Mouse (Mus musculus): ENCODE data around the gene Igsf9b.
A peak's percentile ranks its signal among the peaks of the same experiment; 100 is the strongest.

Gene Igsf9b

DNA sequence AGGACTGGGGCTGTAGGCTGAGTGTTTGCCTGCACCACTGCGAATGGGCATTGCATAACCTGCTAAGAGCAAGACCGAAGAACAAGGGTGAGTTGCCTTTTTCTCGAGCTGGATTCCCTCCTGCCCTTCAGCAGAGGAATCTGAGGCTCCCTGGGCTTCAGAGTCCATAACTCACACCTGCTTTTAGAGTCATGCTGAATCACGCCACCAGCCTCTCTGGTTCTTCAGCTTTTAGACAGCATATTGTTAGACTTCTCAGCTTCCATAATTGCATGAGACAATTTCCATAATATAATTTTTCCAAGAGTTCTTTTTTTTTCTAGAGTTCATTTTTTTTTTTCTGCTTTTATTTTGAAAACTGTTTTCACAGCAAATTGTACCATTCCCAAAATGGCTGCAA, 4.6 kb upstream of the Igsf9b start:
- DNase-seq, result no peak

DNA sequence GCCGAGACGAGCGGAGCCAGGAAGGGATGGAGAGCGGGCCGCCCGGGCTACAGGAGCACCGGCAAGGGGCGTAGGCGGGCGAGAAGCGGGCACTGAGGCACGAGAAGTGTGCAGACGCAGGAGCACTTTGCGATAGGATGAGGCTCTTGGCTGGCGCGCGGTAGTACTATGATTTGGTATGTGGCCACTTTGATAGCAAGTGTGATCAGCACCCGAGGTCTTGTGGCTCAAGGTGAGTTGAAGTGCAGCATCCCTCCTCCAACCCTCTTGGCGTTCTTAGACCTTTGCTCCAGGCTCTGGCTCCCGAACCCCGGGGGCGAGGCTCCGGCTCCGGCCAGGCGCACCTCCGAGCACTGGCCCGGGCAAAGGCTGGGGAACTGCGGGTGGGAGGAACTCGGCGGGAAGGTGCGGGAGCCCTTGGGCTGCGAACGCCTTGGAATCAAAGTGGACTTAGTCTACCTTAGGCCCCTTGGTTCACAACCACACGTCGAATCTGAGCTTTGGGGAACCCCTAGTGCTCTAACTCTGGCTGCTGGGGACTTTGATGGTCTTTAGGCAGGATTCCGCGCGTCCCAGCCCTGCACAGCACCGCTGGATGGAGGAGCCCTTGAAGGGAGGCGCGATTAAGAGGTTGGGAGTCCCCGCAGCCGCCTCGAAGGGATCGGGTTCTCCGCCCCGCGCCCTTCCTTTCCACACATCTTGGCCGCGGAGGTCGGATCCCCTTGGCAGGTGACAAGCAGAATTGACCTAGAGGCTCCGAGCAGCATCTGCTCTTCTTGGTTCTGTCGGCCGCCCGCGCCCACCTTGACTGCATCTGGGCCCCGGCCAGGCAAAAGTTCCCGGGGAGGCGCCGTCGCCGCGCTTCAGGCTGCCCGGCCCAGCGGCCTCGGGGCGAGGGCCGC, 533 bp downstream of the Igsf9b start:
- peak in 1 of 2 experiments; percentile 52 for DNase-seq

DNA sequence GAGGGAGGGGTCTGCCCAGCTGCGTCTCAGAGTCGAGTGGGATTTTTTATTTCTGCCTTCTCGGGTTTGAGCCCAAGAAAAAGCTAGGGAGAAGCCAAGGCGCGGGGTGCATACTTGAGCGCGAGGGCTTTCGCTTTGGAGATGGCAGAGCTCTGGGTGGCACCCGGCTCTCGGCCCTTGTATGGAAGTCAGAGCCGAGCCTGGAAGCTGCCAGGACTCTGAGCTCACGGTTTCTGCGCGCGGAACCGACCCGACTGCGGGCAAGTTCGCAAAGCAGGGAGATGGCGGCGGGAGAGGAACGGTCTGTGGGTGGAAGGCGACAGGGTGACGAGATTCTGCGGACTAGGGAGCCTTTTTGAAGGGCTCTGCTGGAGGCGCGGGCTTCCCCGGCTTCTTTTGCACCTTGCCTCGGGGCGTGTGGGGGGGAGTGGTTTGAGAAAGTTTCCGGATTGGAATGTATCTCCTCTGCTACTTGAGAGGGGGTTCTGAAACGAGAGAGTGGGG, 1.2 kb downstream of the Igsf9b start:
- peak; percentile 67 for DNase-seq

DNA sequence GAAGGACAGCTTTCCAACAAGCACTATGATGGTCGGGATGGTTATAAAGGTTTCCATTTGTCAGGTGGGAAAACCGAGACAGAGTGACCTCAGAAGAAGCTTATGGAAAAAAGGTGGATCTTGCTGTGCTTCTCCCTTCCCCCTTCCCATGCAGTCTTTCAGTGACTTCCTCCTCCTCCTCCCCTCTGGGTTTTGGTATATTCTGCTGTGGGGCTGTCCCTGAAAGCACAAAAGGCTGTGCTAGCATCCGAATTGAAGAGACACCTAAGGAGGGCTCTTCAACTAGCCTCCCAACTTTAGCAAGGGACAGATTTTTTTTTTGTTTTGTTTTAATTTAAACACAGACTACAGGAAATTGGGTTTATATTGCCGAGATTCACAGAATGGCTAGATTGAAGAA, 1.7 kb downstream of the Igsf9b start:
- DNase-seq, result no peak

DNA sequence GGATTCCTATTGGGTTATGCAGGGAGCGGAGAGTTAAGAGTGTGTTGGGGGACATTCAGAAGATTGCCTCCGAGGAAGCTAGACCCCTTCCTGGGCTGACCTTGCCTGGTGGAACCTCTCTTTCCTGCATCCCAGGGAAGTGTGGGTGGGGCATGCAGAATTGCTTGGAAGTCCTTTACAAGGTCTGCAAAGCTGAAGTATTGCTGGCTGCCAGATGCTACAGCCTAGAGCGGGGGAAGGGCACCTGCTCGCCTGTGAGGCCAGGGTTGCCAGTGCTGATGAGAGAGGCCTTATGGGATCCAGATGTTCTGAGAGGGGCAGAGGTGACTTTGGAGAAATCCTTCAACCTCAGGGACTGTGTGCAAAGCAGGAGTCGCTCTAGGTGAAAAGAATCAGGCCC, 2.5 kb downstream of the Igsf9b start:
- DNase-seq, result no peak

DNA sequence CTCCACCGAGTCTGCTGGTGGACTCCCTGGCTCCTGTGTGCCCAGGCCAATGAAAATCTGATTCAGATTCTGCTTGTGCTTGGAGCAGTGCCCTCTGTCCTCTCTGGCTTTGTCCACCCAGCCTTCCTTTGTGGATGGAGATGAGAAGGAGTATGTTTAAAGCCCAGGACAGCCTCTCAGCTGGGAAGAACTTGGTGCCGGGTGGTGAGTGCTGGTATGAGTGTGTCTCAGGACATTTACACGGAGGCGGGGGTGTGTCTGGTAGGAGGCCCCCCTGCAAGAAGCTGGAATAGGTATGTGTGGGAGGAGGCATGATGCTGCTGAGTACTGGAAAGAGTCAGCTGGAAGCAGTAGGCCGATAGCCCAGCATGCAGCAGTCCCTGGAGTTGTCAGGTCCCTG, 3.3 kb downstream of the Igsf9b start:
- peak in 1 of 2 experiments; percentile 51 for DNase-seq

DNA sequence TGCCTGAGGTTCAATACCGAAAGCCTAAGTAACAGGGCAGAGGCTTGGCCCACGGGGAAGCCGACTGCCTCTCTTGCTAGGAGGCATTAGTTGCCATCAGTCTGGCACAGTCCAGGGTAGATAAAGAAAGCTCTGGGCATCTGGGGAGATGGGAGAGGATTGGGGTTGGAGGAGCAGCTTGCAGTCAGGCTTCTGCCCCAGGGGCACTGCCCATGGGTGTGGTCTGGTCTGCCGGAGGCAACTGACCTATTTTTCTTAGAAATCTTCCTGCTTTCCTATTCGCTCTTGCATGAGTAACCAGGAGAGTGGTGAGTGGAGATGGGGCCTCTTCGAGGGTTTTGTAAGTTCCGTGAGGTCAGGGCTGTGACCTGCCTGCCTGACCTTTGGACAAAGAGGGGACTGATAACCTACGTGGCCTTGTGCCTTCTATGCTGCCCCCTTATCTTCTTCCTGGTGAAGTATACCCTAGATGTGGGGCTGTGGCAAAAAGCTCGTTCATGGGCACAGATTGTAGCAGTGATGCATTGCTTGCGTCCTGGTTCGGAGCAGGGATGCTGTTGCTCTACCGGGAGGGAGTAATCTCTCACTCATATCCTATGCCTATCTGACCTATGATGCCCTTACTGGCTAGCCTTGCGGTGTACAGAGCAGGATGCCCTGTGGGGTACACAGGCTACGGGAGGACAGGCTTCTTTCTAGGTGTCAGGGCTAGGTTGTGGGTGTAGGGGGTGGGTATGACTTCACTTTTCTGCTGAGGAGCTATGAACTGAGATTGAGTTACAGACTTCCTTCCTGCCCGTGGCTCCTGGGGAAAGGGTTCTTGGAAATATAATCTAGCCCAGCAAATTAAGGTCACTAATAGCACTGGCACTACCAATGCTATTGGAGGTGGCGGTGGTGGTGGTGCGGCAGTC, 4.8 kb downstream of the Igsf9b start:
- DNase-seq, result peak; percentile 38 to 39

DNA sequence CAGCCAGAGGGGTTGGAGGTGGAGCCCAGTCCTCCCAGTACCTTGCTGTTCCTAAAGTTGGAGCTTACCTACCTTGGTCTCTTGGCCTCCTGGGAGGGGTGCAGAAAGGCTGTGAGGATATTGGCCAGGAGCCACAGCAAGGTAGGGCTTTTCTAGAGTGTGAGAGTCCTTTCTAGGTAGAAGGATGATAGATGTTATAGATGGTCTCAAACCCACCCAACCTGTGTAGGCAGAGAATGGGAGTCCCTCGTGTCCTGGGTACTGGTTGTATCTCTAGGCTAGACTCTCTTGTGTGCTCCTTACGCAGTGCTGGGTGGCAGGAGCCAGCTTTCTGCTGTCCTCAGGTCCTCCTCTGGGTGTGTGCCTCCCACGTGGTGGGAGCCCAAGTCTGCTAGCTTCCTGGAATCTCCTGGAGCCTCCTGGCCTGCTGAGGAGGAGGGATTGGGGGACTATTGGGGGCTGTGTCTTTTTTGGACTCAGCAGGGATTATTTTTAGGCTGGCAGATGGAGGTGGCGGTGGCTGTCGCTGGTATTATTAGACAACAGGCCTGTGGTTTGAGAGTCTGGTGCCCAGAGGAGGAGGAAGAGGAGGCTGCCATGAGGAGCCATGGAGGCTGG, 5.6 kb downstream of the Igsf9b start:
- DNase-seq, result peak; percentile 40 to 47

DNA sequence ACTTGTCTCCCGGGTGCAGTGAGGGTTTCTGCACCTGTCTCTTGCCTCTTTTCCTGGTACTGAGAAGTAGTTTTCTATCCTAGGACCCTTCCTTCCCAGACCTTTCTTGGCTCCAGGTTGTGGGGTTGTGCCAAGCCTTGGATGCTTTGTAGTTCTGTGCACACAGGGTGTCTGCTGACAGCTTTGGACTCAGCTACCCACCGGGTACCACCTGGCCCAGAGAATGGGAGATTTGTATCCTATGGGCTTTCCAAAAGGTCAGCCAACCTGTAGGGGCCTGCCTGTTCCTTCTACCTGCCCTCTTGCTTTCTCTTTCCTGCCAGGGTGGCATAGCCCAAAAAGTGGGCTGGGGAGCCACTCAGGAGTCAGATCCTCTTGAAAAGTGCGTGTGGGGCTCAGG, 6.5 kb downstream of the Igsf9b start:
- peak; percentile 71 to 74 for DNase-seq

DNA sequence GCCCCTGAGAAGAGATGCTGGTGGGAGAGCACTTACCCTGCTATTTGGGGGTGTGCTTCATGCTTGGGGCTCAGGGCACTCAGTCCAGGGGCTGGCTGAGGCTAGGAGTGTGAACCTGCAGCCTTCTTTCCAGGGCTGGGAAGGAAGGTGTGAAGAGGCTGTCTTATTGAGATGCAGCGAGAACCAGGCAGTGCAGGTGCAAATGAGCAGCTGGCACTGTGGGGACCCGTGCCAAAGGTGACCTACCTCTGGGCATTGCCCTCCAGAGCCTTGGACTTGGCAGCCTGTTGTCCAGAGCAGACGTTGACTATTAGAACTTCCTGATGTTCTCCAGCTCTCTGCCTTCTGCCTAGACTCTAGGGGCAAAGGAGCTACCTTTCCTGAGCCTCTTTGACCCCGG, 7.6 kb downstream of the Igsf9b start:
- peak in 1 of 2 experiments; percentile 35 for DNase-seq

DNA sequence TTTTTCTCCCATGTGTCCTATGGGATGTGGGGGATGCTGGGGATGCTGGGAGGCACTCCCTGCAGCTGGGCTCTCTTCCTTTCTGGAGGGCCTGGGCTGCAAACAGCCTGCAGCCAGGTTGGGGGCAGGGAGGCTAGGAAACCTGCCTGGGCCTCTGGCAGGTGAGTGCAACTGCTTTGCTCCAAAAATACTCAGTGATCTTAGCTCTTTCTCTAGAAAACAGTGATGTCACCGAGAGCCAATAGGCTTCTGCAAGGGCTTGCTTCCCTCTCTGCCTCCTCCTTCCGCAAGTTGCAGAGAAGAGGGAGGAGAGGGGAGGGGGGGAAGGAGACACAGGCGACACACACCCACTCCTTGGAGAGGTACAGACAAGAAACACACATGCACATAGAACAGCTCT, 8.3 kb downstream of the Igsf9b start:
- DNase-seq, result peak; percentile 68 to 72

DNA sequence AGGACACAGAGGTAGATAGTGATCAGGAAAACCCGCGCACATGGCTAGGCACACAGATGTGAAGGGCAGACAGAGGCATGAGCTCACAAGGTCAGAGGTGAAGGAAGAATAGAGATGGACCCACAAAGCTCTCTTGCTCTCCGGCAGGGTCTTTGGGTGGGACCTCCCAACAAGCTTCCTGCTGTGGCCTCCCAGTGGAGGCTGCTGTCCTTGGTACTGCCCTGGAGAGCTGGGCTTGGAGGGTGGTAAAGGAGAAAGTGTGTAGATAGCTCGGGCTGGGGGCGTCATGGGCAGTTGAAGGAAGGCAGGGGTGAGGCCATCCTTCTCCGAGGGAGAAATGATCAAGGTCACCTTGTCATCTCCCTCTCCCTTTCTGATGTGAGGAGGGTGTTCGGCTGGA, 9.0 kb downstream of the Igsf9b start:
- no peak for DNase-seq

DNA sequence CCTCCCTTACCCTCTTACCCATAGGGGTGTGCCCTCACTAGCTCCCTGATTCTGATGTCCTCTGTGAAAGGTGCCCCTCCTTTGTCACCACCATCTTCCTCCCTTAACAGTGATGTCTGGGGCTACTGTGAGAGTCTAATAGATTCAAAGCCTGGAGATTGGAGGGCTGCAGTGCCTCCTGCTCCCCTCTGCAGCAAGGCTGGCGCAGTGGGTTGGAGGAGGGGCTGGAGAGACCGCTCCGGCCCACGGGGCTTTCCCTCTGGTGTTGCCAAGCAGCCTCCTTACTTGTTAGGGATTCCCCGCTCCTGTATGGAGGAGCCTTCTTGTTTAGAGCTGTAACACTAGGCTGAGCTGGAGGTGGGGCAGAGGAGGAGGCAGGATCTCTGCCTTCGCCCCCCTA, 9.6 kb downstream of the Igsf9b start:
- peak in 1 of 2 experiments; percentile 46 for DNase-seq

DNA sequence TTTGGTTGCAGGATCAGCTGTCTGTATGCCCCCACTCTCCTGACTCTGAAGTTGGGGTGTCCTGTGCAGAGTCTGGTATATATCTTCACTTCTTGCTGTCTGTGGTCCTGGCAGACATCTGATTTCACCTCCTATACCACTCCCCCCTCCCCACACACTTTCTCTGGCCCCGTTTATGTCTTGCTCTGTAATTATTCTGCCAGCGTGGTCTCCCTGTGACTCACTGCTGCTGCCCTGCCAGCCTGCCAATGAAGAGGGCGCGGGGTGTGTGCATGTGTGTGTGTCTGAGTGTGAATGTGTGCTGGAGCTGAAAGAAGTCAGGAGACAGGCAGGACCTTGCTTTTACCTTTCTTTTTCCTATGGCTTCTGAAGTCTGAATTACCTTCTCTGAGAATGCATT, 11.0 kb downstream of the Igsf9b start:
- no peak for DNase-seq

DNA sequence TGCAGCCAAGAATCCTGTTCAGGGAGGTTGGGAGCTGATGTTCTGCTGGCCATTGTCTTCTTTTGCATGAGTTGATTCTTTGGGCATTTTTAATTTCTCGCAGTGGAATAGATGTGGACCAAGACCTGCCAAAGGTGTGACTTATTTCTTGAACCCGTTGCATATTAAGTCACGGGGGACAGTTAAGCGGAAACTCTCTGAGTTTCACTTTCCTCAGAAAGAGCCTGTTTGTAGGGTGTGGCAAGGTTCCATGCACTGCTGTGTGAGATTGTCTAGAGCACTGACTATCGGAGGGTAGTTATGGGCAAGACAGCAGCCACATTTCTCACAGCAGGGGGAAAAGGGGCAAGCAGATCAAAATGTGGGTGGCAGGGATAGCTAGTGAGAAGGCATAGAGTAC, 14.4 kb downstream of the Igsf9b start:
- DNase-seq, result no peak

DNA sequence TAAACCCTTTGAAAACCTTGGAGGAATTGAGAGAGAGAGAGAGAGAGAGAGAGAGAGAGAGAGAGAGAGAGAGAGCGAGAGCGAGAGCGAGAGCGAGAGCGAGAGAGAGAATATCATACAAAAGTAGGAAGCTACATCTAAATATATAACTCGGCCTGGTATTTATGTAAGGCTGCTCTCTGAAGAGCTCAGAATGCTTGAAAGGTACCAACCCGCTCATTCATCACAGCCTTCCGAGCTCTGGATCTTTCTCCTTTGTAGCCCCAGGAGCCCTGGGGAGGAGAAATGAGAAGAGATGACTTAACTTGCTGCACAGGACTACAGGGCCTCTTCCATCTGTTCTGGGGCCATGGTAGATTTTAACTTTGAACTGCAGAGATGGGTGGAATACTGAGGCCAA, 22.3 kb downstream of the Igsf9b start:
- no peak for DNase-seq

DNA sequence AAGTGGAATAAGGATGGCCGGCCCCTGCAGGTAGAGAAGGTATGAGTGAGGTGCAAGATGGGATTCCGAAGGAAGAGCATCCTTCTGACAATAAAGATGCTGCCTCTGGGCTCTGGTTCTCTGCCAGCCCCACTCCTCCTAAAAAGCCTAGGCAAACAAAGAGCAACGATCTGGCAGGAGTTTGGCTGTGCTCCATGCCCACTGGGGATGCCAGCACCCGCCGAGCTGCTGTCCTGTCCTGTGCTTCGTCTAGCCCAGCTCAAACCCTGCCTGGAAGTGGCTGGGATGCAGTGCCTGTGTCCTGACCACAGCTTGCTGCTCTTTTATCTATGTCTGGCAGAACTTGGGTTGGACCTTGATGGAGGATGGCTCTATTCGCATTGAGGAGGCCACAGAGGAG, 23.3 kb downstream of the Igsf9b start:
- DNase-seq, result peak; percentile 59 to 62

DNA sequence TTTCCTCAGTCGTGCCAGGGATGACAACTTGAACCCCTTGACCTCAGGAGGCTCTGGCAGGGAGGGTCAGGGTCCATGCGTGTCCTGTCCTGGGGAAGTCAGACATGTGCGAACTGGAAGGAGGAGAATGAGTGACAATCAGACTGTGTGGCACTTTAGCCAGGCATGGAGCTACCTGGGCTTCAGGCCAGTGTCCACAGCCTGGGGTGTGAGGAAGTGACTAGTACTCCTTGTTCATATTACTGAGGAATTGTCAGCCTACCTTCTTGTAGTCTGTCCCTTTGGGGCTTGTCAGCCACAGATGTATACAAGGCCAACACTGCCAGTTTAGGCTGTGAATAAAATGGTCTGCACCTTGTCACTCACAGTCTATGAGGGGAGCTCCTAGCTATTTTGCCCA, 24.4 kb downstream of the Igsf9b start:
- DNase-seq, result no peak

DNA sequence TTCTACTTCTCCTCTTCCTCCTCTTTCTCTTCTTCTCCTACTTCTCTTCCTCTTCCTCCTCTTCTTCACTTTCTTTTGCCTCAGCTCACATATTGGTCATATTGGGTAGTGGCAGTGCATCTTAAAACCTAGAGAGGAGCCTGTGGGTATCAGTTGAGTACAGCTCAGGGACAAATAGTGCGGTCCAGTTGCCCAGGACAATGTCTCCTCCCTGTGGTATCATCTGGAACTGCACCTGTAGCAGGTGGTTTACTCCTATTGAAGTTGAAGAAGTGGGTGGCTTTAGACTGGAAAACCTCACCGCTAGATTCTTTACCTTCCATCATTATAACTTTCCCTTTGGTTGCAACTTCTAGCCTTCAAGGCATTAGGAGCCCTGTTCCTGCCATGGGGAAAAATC, 26.9 kb downstream of the Igsf9b start:
- DNase-seq, result peak; percentile 81 to 94

DNA sequence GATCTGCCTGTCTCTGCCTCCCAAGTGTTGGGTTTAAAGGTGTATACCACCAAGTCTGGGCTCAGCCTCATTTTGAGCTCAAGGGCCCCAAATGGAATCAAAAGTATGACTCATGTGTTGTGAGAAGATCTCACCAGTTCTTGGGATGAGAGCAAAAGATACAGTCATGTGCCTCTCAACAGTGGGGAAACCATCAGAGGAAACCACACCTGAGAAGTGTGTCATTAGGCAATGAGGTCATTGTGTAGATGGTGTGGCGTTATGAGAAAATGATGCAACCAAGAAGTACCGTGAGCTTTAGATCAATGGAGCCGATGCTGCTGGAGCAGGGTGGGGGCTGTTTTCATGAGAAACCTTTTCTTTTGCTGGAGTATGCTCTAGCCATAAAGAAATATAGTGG, 28.6 kb downstream of the Igsf9b start:
- no peak for DNase-seq

DNA sequence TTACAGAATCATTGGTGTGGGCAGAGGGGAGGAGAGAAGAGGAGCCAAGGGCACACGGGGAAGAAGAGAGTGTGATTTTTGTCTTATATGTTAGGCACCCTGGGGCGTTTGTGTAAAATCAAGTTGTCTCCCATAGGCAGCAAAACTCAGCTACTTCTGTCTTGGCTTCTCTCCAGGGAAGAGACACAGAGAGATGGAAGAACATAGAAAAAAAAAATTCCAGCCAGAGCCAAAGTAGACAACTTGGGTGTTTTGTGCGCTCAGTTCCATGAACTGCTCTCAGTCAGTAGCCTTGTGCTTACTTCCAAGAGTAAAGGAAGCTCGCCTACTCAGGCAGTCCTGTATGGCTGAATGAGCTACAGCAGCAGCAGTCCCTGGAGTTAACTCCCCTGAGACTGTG, 31.4 kb downstream of the Igsf9b start:
- DNase-seq, result no peak

DNA sequence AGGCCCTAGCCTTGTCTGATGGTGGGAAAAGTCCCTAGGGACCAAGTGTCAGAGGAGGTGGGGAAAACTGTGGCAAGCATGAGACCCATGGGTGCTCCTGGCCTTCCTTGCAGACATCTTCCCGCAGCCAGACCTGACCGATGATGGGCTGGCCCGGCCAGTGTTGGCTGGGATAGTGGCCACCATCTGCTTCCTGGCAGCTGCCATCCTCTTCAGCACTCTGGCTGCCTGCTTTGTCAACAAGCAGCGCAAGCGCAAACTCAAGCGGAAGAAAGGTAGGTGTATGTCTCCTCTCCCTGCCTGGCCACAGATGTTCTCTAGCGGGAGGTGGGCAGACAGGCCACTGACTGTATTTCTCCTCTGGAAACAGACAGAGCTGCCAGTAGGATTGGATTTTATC, 32.5 kb downstream of the Igsf9b start:
- peak; percentile 64 to 74 for DNase-seq

DNA sequence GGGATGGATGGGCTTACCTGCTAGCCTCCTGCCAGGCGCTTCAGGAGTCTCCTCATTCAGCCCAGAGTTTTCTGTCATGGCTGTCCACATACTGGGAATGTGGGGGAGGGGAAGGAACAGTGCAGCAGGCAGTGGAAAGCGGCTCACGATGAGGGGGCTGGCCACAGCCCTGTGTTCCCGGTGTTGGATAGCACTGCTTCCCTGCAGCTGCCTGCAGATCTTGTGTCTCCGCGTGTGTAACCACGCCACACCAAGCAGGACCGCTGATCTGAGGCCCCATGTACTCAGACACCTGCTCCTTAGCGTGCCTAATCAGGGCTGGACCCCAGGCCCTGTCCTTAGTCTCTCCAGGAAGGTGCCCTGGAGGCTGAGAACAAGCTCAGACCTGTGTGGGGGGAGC, 35.9 kb downstream of the Igsf9b start:
- DNase-seq, result no peak
